Mouse (Mus musculus): Measurements from ENCODE around the gene Kmo. TPM values are rescaled to one million over a fixed set of nuclear protein-coding genes. Genes with fewer than 3 reads are reported as not detected.

Kmo gene
- total RNA-seq, 1 experiment: not detected

GRCm38 (mm10) chr1:175698293-175698692 lies 78.1 kb downstream of the Kmo start, which contains the start of gene Wdr64:
Gene Wdr64 (plus strand): TSS chr1:175698593.
- H3K4me1 ChIP-seq (ENCODE audit: control insufficient read depth in 2 of 2, insufficient read depth in 2 of 2, low read length in 2 of 2, poor library complexity in 1 of 2): no peaks in the 10 kb centered on the region
- H3K9me3 ChIP-seq (ENCODE audit: control insufficient read depth, insufficient read depth, low read depth, low read length): no peaks in the 10 kb centered on the region
- no peak within 1 kb of the TSS for H3K27ac ChIP-seq (ENCODE audit: insufficient read depth, low read depth, low read length, poor library complexity, severe bottlenecking)
- no peak within 1 kb of the TSS for H3K9ac ChIP-seq (ENCODE audit: insufficient read depth, low read depth, low read length, poor library complexity, severe bottlenecking)
- in situ Hi-C loops (cut with MboI; ENCODE audit: low sequenced_read_pairs in 2 of 2, unreplicated experiment in 2 of 2): no loop called here
- TF ChIP-seq MAFK (IDR thresholded peaks at IDR 0.05; ENCODE audit: insufficient read depth, low read depth, low read length) (no peak), ZC3H11A (IDR thresholded peaks at IDR 0.05; ENCODE audit: borderline replicate concordance, low read depth, low read length) (no peak), ZNF384 (IDR thresholded peaks at IDR 0.05; ENCODE audit: low read depth, low read length) (no peak), CHD2 (IDR thresholded peaks at IDR 0.05; ENCODE audit: low read depth, low read length) (no peak), HCFC1 (IDR thresholded peaks at IDR 0.05; ENCODE audit: borderline replicate concordance, insufficient read depth, low read length) (no peak)
- H3K36me3 ChIP-seq (ENCODE audit: control insufficient read depth, insufficient read depth, low read length, poor library complexity, severe bottlenecking): no peaks in the 10 kb centered on the region
- no peak within 1 kb of the TSS for H3K4me3 ChIP-seq (ENCODE audit: insufficient read depth in 1 of 2, low read depth in 1 of 2, low read length in 2 of 2, poor library complexity in 1 of 2, severe bottlenecking in 1 of 2)
- DNase-seq (ENCODE audit: low read depth, low spot score): no peak

DNA sequence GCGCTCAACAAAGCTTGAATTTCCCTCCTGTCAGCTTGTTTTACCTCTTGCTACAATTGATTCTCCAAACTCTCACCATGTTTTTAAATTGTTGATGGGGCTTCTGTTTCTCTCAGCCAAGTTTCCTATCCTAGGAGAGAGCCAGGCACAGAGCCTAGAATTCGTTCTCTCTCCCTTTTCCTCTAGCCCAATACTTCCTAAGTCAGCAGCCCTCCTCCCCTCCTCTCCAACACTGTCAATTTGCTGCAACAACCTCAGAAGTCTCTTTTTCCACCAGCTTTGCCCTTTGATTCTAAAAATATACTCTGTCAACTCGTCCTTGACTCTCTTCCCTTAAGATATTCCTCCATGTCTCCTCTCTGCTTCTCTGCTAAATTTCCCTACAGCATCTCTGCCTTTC lies 79.2 kb downstream of the Kmo start:
- no peaks in the 10 kb centered on the region for H3K9me3 ChIP-seq (ENCODE audit: control insufficient read depth, insufficient read depth, low read depth, low read length)
- TF ChIP-seq ZNF384 (IDR thresholded peaks at IDR 0.05; ENCODE audit: low read depth, low read length): no peak
- no peak overlapping the region for H3K27ac ChIP-seq (ENCODE audit: insufficient read depth, low read depth, low read length, poor library complexity, severe bottlenecking)
- no peak for DNase-seq (ENCODE audit: low read depth, low spot score)
- no peak overlapping the region for H3K4me3 ChIP-seq (ENCODE audit: insufficient read depth in 1 of 2, low read depth in 1 of 2, low read length in 2 of 2, poor library complexity in 1 of 2, severe bottlenecking in 1 of 2)
- H3K36me3 ChIP-seq (ENCODE audit: control insufficient read depth, insufficient read depth, low read length, poor library complexity, severe bottlenecking): no peaks in the 10 kb centered on the region
- in situ Hi-C loops (cut with MboI; ENCODE audit: low sequenced_read_pairs in 2 of 2, unreplicated experiment in 2 of 2): no loop called here
- no peaks in the 10 kb centered on the region for H3K4me1 ChIP-seq (ENCODE audit: control insufficient read depth in 2 of 2, insufficient read depth in 2 of 2, low read length in 2 of 2, poor library complexity in 1 of 2)
- H3K9ac ChIP-seq (ENCODE audit: insufficient read depth, low read depth, low read length, poor library complexity, severe bottlenecking): no peak overlapping the region

DNA sequence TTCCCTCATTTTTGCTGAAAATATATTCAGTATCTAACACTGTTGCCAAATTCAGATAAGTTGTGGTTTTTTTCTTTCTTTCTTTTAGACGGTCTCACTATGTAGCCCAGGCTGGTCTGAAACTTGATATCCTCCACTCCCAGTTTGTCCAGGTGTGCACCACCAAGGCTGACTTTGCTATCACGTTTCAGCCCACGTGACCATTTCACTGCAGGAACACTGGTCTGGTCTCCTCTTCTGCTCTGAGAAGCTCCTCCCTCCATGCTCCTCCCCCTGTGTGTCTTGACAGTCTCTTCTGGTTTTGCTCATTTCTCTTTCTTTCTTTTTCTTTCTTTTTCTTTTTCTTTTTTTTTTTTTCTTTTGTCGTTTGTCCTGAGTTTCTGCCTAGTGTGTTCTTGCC lies 79.6 kb downstream of the Kmo start:
- no peak for TF ChIP-seq ZC3H11A (IDR thresholded peaks at IDR 0.05; ENCODE audit: borderline replicate concordance, low read depth, low read length)
- no peak for TF ChIP-seq CHD2 (IDR thresholded peaks at IDR 0.05; ENCODE audit: low read depth, low read length)
- no peak for TF ChIP-seq ZNF384 (IDR thresholded peaks at IDR 0.05; ENCODE audit: low read depth, low read length)
- TF ChIP-seq MAFK (IDR thresholded peaks at IDR 0.05; ENCODE audit: insufficient read depth, low read depth, low read length): no peak
- no peak for TF ChIP-seq HCFC1 (IDR thresholded peaks at IDR 0.05; ENCODE audit: borderline replicate concordance, insufficient read depth, low read length)
- in situ Hi-C loops (cut with MboI; ENCODE audit: low sequenced_read_pairs in 2 of 2, unreplicated experiment in 2 of 2): no loop called here
- H3K9ac ChIP-seq (ENCODE audit: insufficient read depth, low read depth, low read length, poor library complexity, severe bottlenecking): no peak overlapping the region
- DNase-seq (ENCODE audit: low read depth, low spot score): peak; percentile 51
- H3K4me1 ChIP-seq (ENCODE audit: control insufficient read depth in 2 of 2, insufficient read depth in 2 of 2, low read length in 2 of 2, poor library complexity in 1 of 2): no peaks in the 10 kb centered on the region
- H3K36me3 ChIP-seq (ENCODE audit: control insufficient read depth, insufficient read depth, low read length, poor library complexity, severe bottlenecking): no peaks in the 10 kb centered on the region
- H3K4me3 ChIP-seq (ENCODE audit: insufficient read depth in 1 of 2, low read depth in 1 of 2, low read length in 2 of 2, poor library complexity in 1 of 2, severe bottlenecking in 1 of 2): no peak overlapping the region
- no peak overlapping the region for H3K27ac ChIP-seq (ENCODE audit: insufficient read depth, low read depth, low read length, poor library complexity, severe bottlenecking)
- no peaks in the 10 kb centered on the region for H3K9me3 ChIP-seq (ENCODE audit: control insufficient read depth, insufficient read depth, low read depth, low read length)

DNA sequence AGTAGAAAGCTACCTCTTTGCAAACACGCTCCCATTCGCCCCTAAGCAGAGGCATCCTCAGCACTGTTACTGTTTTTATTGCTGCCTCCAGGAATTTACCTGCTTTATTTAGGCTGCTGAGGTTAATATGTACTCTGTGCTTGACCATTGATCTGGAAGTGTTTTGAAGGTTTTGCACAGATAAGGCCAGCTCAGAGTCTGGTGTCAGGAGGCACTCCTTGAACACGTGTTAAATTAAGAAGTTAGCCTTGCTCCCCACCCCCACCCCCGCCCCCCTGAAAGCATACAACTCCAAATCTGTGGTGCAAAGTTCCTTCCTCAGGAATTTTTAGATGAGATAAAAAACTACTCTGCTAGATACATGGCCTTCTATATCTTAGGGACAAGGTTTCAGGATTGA lies 81.0 kb downstream of the Kmo start:
- Histone ChIP-seq H3K27ac (ENCODE audit: insufficient read depth, low read depth, low read length, poor library complexity, severe bottlenecking) (no peak overlapping the region), H3K9ac (ENCODE audit: insufficient read depth, low read depth, low read length, poor library complexity, severe bottlenecking) (no peak overlapping the region), H3K9me3 (ENCODE audit: control insufficient read depth, insufficient read depth, low read depth, low read length) (no peaks in the 10 kb centered on the region), H3K4me3 (ENCODE audit: insufficient read depth in 1 of 2, low read depth in 1 of 2, low read length in 2 of 2, poor library complexity in 1 of 2, severe bottlenecking in 1 of 2) (no peak overlapping the region), H3K4me1 (ENCODE audit: control insufficient read depth in 2 of 2, insufficient read depth in 2 of 2, low read length in 2 of 2, poor library complexity in 1 of 2) (no peaks in the 10 kb centered on the region), H3K36me3 (ENCODE audit: control insufficient read depth, insufficient read depth, low read length, poor library complexity, severe bottlenecking) (no peaks in the 10 kb centered on the region)
- in situ Hi-C loops (cut with MboI; ENCODE audit: low sequenced_read_pairs in 2 of 2, unreplicated experiment in 2 of 2): no loop called here
- DNase-seq (ENCODE audit: low read depth, low spot score): no peak
- TF ChIP-seq CHD2 (IDR thresholded peaks at IDR 0.05; ENCODE audit: low read depth, low read length): no peak
- TF ChIP-seq MAFK (IDR thresholded peaks at IDR 0.05; ENCODE audit: insufficient read depth, low read depth, low read length): no peak
- no peak for TF ChIP-seq ZC3H11A (IDR thresholded peaks at IDR 0.05; ENCODE audit: borderline replicate concordance, low read depth, low read length)
- TF ChIP-seq ZNF384 (IDR thresholded peaks at IDR 0.05; ENCODE audit: low read depth, low read length): no peak
- no peak for TF ChIP-seq HCFC1 (IDR thresholded peaks at IDR 0.05; ENCODE audit: borderline replicate concordance, insufficient read depth, low read length)

GRCm38 (mm10) chr1:175707599-175707998 lies 87.4 kb downstream of the Kmo start:
- Histone ChIP-seq H3K36me3 (ENCODE audit: control insufficient read depth, insufficient read depth, low read length, poor library complexity, severe bottlenecking) (no peaks in the 10 kb centered on the region), H3K9me3 (ENCODE audit: control insufficient read depth, insufficient read depth, low read depth, low read length) (no peaks in the 10 kb centered on the region), H3K27ac (ENCODE audit: insufficient read depth, low read depth, low read length, poor library complexity, severe bottlenecking) (no peak overlapping the region), H3K9ac (ENCODE audit: insufficient read depth, low read depth, low read length, poor library complexity, severe bottlenecking) (no peak overlapping the region), H3K4me3 (ENCODE audit: insufficient read depth in 1 of 2, low read depth in 1 of 2, low read length in 2 of 2, poor library complexity in 1 of 2, severe bottlenecking in 1 of 2) (no peak overlapping the region), H3K4me1 (ENCODE audit: control insufficient read depth in 2 of 2, insufficient read depth in 2 of 2, low read length in 2 of 2, poor library complexity in 1 of 2) (peaks cover 0 to 5% of the 10 kb centered on the region in 2 experiments; a peak in 1 of 4 replicates)
- TF ChIP-seq HCFC1 (IDR thresholded peaks at IDR 0.05; ENCODE audit: borderline replicate concordance, insufficient read depth, low read length): no peak
- TF ChIP-seq MAFK (IDR thresholded peaks at IDR 0.05; ENCODE audit: insufficient read depth, low read depth, low read length): no peak
- TF ChIP-seq CHD2 (IDR thresholded peaks at IDR 0.05; ENCODE audit: low read depth, low read length): no peak
- no peak for TF ChIP-seq ZNF384 (IDR thresholded peaks at IDR 0.05; ENCODE audit: low read depth, low read length)
- TF ChIP-seq ZC3H11A (IDR thresholded peaks at IDR 0.05; ENCODE audit: borderline replicate concordance, low read depth, low read length): no peak
- in situ Hi-C loops (cut with MboI; ENCODE audit: low sequenced_read_pairs in 2 of 2, unreplicated experiment in 2 of 2): no loop called here
- no peak for DNase-seq (ENCODE audit: low read depth, low spot score)
